Mouse (Mus musculus): ENCODE measurements around the gene Sumf1.

DNA sequence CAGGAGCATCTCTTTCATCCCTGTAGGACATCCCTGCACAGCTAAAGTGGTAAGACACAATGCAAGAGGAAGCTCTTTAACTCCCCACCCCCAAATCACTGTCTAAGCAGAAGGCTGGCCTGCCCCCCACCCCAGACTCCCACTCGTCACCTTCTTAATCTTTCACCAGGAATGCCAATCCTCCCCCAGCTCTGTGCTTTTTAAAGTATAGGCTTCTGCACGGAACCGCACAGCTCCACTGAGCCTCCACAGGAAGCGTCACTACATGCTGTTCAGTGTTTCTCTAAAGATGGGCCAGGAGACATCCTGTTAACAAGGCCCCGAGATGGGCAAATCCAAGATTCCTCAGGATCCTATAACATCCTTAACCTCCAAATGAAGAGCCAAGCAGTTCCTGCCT is 112.3 kb downstream of the Sumf1 start:
- no peak for TF ChIP-seq CTCF (conservative IDR thresholded peaks at IDR 0.05; ENCODE audit: insufficient read depth, insufficient read length, low read depth, low read length)
- no peak for TF ChIP-seq POLR2A (IDR thresholded peaks at IDR 0.05; ENCODE audit: low read depth, low read length)
